Mouse (Mus musculus) CD4-positive naive resting alpha-beta T cell, adult 57 days (primary cell): Measurements from ENCODE around the gene AI467606. TPM values are rescaled to one million over a fixed set of nuclear protein-coding genes. Genes with fewer than 3 reads are reported as not detected.

Experiments
- total RNA-seq: library from RNA; stranded (reverse); gene quantifications from one replicate; pipeline ENCODE4 v1.2.4, GENCODE M21; 2023

The AI467606 gene
- total RNA-seq, result 95.7 TPM

GRCm38 (mm10) chr7:127091114-127091896, at the start of gene AI467606:
AI467606 (plus strand) TSS chr7:127091359.

DNA sequence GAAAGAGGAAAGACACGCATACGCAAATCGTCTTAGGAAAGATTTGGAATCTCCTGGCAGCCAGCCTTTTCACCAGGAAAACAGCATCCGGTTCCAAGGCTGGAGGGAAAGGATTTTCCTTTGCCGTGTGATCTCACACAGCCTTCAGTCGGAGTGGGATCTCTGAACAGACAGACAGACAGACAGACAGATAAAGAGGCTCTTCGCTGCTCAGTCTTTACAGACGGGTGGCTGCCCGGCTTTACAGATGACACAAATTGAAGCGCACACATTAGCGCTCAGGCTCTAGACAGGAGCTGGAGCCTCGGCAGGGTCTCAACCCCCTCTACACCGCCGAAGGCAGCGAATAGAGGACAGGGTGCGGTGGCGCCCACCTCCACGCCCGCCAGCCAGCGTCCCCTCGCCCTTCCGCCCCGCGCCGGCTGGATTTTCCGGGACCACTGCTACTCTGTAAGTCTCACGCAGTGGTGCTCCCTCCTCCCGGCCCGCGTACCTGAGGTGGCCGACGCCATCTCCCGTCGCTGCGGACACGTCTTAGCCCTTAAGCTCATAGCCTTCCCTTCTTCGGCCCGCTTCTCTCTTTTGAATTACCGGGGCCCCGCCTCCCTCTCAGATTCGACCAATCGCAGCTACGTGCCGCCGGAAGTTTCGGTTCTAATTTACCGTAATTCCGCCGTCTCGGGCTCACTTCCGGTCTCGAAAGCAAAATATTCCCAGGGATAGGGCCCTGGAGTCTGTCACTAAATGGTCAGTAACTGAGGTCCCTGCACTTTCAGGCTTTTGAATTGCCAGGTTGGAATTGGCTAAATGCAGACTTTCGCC, 49.1 kb upstream of the AI467606 start, which contains the start of gene Kif22:
Gene Kif22 (minus strand): TSS at position 621 of the 822 bp plus-strand sequence.

DNA sequence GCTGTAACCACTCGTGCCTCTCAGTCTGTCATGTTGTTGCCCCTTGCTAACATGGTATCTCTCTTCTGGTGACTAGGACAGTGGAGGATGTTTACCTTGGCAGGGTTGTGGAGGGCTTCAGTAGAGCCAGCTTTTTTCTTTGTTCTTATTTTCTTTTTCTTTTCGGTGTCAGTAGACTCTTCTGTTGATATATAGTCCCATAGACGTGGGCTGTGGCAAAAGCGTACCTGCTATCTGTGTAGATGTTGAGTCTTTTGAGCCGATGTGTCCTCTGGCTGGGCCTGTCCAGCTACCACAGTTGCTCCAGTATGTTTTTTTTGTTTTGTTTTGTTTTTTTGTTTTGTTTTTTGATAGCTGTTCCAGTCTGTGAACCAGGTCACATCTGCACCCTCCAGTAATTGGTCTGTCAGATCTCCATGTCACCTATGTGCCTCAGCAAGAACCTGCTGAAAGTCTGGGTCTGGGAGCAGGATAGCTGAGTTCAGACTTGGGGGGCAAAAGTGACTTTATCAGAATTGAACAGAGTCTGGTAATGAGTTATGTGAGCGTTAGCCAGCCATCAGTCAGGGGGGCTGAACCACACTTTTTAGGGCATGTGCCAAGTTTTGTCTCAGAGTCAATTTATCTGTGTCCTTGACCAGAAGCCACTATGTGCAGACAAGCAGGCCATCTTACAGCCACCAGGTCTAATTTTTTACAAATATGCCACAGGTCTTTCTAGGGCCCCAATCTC, 3.7 kb upstream of the AI467606 start, which contains the start of gene Zg16:
Gene Zg16 (minus strand): TSS at position 51 of the 733 bp plus-strand sequence.

DNA sequence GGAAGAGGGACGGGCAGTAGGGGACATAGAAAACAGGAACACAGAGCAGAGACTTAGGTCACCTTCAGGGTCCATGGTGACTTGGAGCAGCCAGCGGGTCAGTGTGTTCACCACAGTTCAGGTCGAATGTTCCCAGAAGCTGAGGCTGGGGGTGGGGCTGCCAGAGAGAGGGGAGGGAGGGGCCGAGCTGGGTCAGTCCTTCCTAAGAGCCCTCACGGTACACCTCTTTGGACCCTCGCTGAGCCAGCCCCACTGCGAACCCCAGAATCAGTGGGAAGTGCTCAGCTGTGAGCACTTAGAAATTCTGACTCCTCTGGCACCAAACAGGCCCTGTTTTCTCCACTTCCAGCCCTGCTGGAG, 30.7 kb downstream of the AI467606 start, which contains the start of gene Qprt:
Gene Qprt (minus strand): TSS at position 316 of the 360 bp plus-strand sequence.

GRCm38 (mm10) chr7:127137262-127138017, 46.3 kb downstream of the AI467606 start, which contains the start of gene Spn:
Spn (minus strand) TSS chr7:127137823.

Other genes starting within 250 kb of the AI467606 start
- not detected for gene Doc2a, start 243.9 kb upstream of the AI467606 start, total RNA-seq
- 19.3 TPM for gene Hirip3, start 229.4 kb upstream of the AI467606 start, total RNA-seq
- 63.0 TPM for gene Ino80e, start 229.0 kb upstream of the AI467606 start, total RNA-seq
- gene Taok2, start 206.7 kb upstream of the AI467606 start, total RNA-seq, result 94.6 TPM
- 36.1 TPM for gene Tmem219, start 168.4 kb upstream of the AI467606 start, total RNA-seq
- 39.6 TPM for gene Kctd13, start 162.5 kb upstream of the AI467606 start, total RNA-seq
- not detected for gene Asphd1, start 141.8 kb upstream of the AI467606 start, total RNA-seq
- 9.2 TPM for gene Sez6l2, start 140.8 kb upstream of the AI467606 start, total RNA-seq
- 154 TPM for gene Cdipt, start 115.4 kb upstream of the AI467606 start, total RNA-seq
- gene Cdiptos, start 115.3 kb upstream of the AI467606 start, total RNA-seq, result not detected
- gene Mvp, start 76.7 kb upstream of the AI467606 start, total RNA-seq, result 39.4 TPM
- not detected for gene Pagr1b, start 74.9 kb upstream of the AI467606 start, total RNA-seq
- gene Pagr1a, start 74.0 kb upstream of the AI467606 start, total RNA-seq, result 27.0 TPM
- gene Gm42742, start 70.3 kb upstream of the AI467606 start, total RNA-seq, result 35.1 TPM
- 5.5 TPM for gene Prrt2, start 70.1 kb upstream of the AI467606 start, total RNA-seq
- 228 TPM for gene Maz, start 64.3 kb upstream of the AI467606 start, total RNA-seq
- 1.9 TPM for gene Kif22, start 48.9 kb upstream of the AI467606 start, total RNA-seq
- not detected for gene Zg16, start 4.0 kb upstream of the AI467606 start, total RNA-seq
- gene Qprt, start 30.9 kb downstream of the AI467606 start, total RNA-seq, result 34.3 TPM
- 356 TPM for gene Spn, start 46.5 kb downstream of the AI467606 start, total RNA-seq
- 80.1 TPM for gene Cd2bp2, start 104.7 kb downstream of the AI467606 start, total RNA-seq
- 57.2 TPM for gene Tbc1d10b, start 117.1 kb downstream of the AI467606 start, total RNA-seq
- gene Mylpf, start 117.5 kb downstream of the AI467606 start, total RNA-seq, result 18.8 TPM
- gene Zfp553, start 141.7 kb downstream of the AI467606 start, total RNA-seq, result 12.1 TPM
- gene Sept1, start 141.8 kb downstream of the AI467606 start, total RNA-seq, result 664 TPM
- 13.5 TPM for gene Zfp771, start 152.9 kb downstream of the AI467606 start, total RNA-seq
- gene Dctpp1, start 169.3 kb downstream of the AI467606 start, total RNA-seq, result 15.0 TPM
- 22.2 TPM for gene Sephs2, start 182.7 kb downstream of the AI467606 start, total RNA-seq
- 195 TPM for gene Itgal, start 204.9 kb downstream of the AI467606 start, total RNA-seq